ENCODE assay signal across 8 mouse cellular contexts in genomic region chr14:76077088-76077491, GRCm38 (mm10). TPM values are rescaled to one million over a fixed set of nuclear protein-coding genes. Genes with fewer than 3 reads are reported as not detected.
DNase-seq lines count a peak whose midpoint lies in the region; ATAC-seq and TF ChIP-seq lines count a peak whose summit lies in the region.

No protein-coding gene starts in this region.

- H3K9ac ChIP-seq in forebrain, embryonic 12.5 days, result no peak overlapping the region
- H3K9ac ChIP-seq in hindbrain, embryonic 15.5 days, result no peak overlapping the region

- no peak overlapping the region for H3K4me3 ChIP-seq in bone marrow, adult 2 months (replicated peaks; ENCODE audit: control insufficient read depth, low read depth, low read length)
- H3K4me3 ChIP-seq in forebrain, embryonic 12.5 days (replicated peaks), result no peak overlapping the region
- H3K4me3 ChIP-seq in hindbrain, embryonic 15.5 days, result no peak overlapping the region

- peak; percentile 32 for DNase-seq in ovary, postnatal 14 days (ENCODE audit: low spot score)
- DNase-seq in ovary, adult 18-20 months (ENCODE audit: low spot score), result no peak
- DNase-seq in left cerebral cortex, postnatal 10 days (ENCODE audit: extremely low spot score in 1 of 2, low spot score in 2 of 2), result peak; percentile 46 to 72
- DNase-seq in naive thymus-derived CD4-positive, alpha-beta T cell, adult 2 months (ENCODE audit: low read depth), result peak; percentile 30

- 51% methylated on average over 9 of the region's 9 CpGs for whole genome bisulfite sequencing in bone marrow, adult 2 months
- 54% methylated on average over 9 of the region's 9 CpGs for WGBS in forebrain, embryonic 12.5 days
- WGBS in hindbrain, embryonic 15.5 days, result 39% methylated on average over 9 of the region's 9 CpGs

- TF ChIP-seq POLR2A in bone marrow, adult 2 months (IDR thresholded peaks at IDR 0.05; ENCODE audit: borderline replicate concordance, control insufficient read depth, low read depth, low read length), result no peak

- H3K4me1 ChIP-seq in bone marrow, adult 2 months (ENCODE audit: control insufficient read depth, insufficient read depth, low read length), result no peaks in the 10 kb centered on the region
- H3K4me1 ChIP-seq in forebrain, embryonic 12.5 days, result peaks cover 11% of the 10 kb centered on the region
- peaks cover 14% of the 10 kb centered on the region for H3K4me1 ChIP-seq in hindbrain, embryonic 15.5 days (replicated peaks)

- no peaks in the 10 kb centered on the region for H3K36me3 ChIP-seq in forebrain, embryonic 12.5 days (replicated peaks)
- no peaks in the 10 kb centered on the region for H3K36me3 ChIP-seq in hindbrain, embryonic 15.5 days

- no peaks in the 10 kb centered on the region for H3K27me3 ChIP-seq in forebrain, embryonic 12.5 days
- no peaks in the 10 kb centered on the region for H3K27me3 ChIP-seq in hindbrain, embryonic 15.5 days

- ATAC-seq in forebrain, embryonic 12.5 days (ENCODE audit: low FRiP score), result peak; percentile 55; the same call in 1 of the 2 replicates
- peak; percentile 73; the same call in 1 of the 2 replicates for ATAC-seq in hindbrain, embryonic 15.5 days (ENCODE audit: low FRiP score, low read depth)
- ATAC-seq in activated CD4-positive, CD25-positive, alpha-beta regulatory T cell, adult 4 months, result no peak

- H3K9me3 ChIP-seq in forebrain, embryonic 12.5 days, result no peaks in the 10 kb centered on the region
- H3K9me3 ChIP-seq in hindbrain, embryonic 15.5 days, result no peaks in the 10 kb centered on the region

- TF ChIP-seq CTCF in bone marrow, adult 2 months (IDR thresholded peaks at IDR 0.05; ENCODE audit: control insufficient read depth, insufficient read depth, low read length), result peak; percentile 14; the same call in 1 of the 2 replicates

- H3K27ac ChIP-seq in bone marrow, adult 2 months (ENCODE audit: control insufficient read depth, insufficient read depth, low read depth, low read length, poor library complexity), result no peak overlapping the region
- 0 out of 2 replicates have a peak overlapping the region, but pooled peaks have one; percentile 31 for H3K27ac ChIP-seq in forebrain, embryonic 12.5 days
- peak overlapping the region; percentile 55 for H3K27ac ChIP-seq in hindbrain, embryonic 15.5 days (replicated peaks)

- intact Hi-C loops in left cerebral cortex, postnatal 10 days (cut with DNase I), result loop anchor here (1.0 to 2.0 kb wide), 2 partner anchors 114 to 201 kb away; no protein-coding TSS in a partner anchor

- no peak overlapping the region for H3K4me2 ChIP-seq in forebrain, embryonic 12.5 days
- H3K4me2 ChIP-seq in hindbrain, embryonic 15.5 days, result peak overlapping the region; percentile 30

RNA-seq across cellular contexts. Expression of gene Gpalpp1, which starts 33.5 kb away (rescaled TPM):
- polyA plus RNA-seq in bone marrow, adult 2 months (2011; ENCODE audit: insufficient read depth, insufficient read length, low replicate concordance, missing spikeins), result 4.6 and 8.9 TPM in 2 replicates
- polyA plus RNA-seq in forebrain, embryonic 12.5 days (2016; fragmentation: Nextera tagmentation; extraction: Ambion mirVana), result 19.0 and 20.3 TPM in 2 replicates
- 11.5 and 12.2 TPM in 2 replicates for polyA plus RNA-seq in hindbrain, embryonic 15.5 days (2015; fragmentation: Nextera tagmentation; extraction: Ambion mirVana)
- total RNA-seq in left cerebral cortex, postnatal 10 days (2021), result 10 to 100 TPM; 19.9 TPM
- 10 to 100 TPM; 11.0 to 11.3 TPM for polyA plus RNA-seq in activated CD4-positive, CD25-positive, alpha-beta regulatory T cell, adult 4 months (2017; shearing (Covaris generic))

RNA-seq across cellular contexts. Expression of gene Nufip1, which starts 33.6 kb away (rescaled TPM):
- 3.3 and 12.0 TPM in 2 replicates for polyA plus RNA-seq in bone marrow, adult 2 months (2011; ENCODE audit: insufficient read depth, insufficient read length, low replicate concordance, missing spikeins)
- 18.5 and 19.0 TPM in 2 replicates for polyA plus RNA-seq in forebrain, embryonic 12.5 days (2016; fragmentation: Nextera tagmentation; extraction: Ambion mirVana)
- polyA plus RNA-seq in hindbrain, embryonic 15.5 days (2015; fragmentation: Nextera tagmentation; extraction: Ambion mirVana), result 12.1 and 13.3 TPM in 2 replicates
- total RNA-seq in left cerebral cortex, postnatal 10 days (2021), result 1 to 10 TPM; 8.3 to 9.7 TPM
- polyA plus RNA-seq in activated CD4-positive, CD25-positive, alpha-beta regulatory T cell, adult 4 months (2017; shearing (Covaris generic)), result 1 to 10 TPM; 7.4 to 7.6 TPM
